Mouse (Mus musculus): Measurements from ENCODE around the gene Arl9.
"Not testable (repeated sequence)": the region's sequence is repeated elsewhere in the genome, so short reads cannot be mapped to it uniquely, and the experiment has no call there.

Arl9 gene

GRCm38 (mm10) chr5:77004051-77004821 lies at the start of gene Arl9:
TSS of gene Arl9 (plus strand) at chr5:77004055.
- DNase-seq (ENCODE audit: low spot score in 2 of 2) = no peak

GRCm38 (mm10) chr5:76954271-76954900 lies 49.5 kb upstream of the Arl9 start:
- DNase-seq (ENCODE audit: low spot score in 2 of 2) = no peak

- no peak for DNase-seq (ENCODE audit: low spot score in 2 of 2)
Observed at GRCm38 (mm10) chr5:76955474-76955873, 48.4 kb upstream of the Arl9 start.

- DNase-seq (ENCODE audit: low spot score in 2 of 2) = no peak
Observed at GRCm38 (mm10) chr5:76957954-76958353, 45.9 kb upstream of the Arl9 start.

GRCm38 (mm10) chr5:76959587-76959986 lies 44.3 kb upstream of the Arl9 start:
- DNase-seq (ENCODE audit: low spot score in 2 of 2) = no peak

- DNase-seq (ENCODE audit: low spot score in 2 of 2) = no peak
Observed at GRCm38 (mm10) chr5:76962545-76962944, 41.3 kb upstream of the Arl9 start.

- DNase-seq (ENCODE audit: low spot score in 2 of 2) = no peak
Observed at GRCm38 (mm10) chr5:76964651-76965050, 39.2 kb upstream of the Arl9 start.

- DNase-seq (ENCODE audit: low spot score in 2 of 2) = no peak
Observed at GRCm38 (mm10) chr5:76969250-76969649, 34.6 kb upstream of the Arl9 start.

- DNase-seq (ENCODE audit: low spot score in 2 of 2) = not testable (repeated sequence)
Observed at GRCm38 (mm10) chr5:76971115-76971514, 32.7 kb upstream of the Arl9 start.

- DNase-seq (ENCODE audit: low spot score in 2 of 2) = no peak
Observed at GRCm38 (mm10) chr5:76973488-76973887, 30.4 kb upstream of the Arl9 start.

GRCm38 (mm10) chr5:76974207-76974553 lies 29.7 kb upstream of the Arl9 start:
- DNase-seq (ENCODE audit: low spot score in 2 of 2) = no peak

- peak; percentile 77 to 78 for DNase-seq (ENCODE audit: low spot score in 2 of 2)
Observed at GRCm38 (mm10) chr5:76974554-76975285, 29.1 kb upstream of the Arl9 start, which contains the start of gene Srp72. TSS of gene Srp72 (plus strand) at chr5:76974683.

- DNase-seq (ENCODE audit: low spot score in 2 of 2) = no peak
Observed at GRCm38 (mm10) chr5:76975736-76976135, 28.1 kb upstream of the Arl9 start.

- no peak for DNase-seq (ENCODE audit: low spot score in 2 of 2)
Observed at GRCm38 (mm10) chr5:76984015-76984414, 19.8 kb upstream of the Arl9 start.

- no peak for DNase-seq (ENCODE audit: low spot score in 2 of 2)
Observed at GRCm38 (mm10) chr5:76990789-76991188, 13.1 kb upstream of the Arl9 start.

- DNase-seq (ENCODE audit: low spot score in 2 of 2) = no peak
Observed at GRCm38 (mm10) chr5:76993174-76993814, 10.6 kb upstream of the Arl9 start.

GRCm38 (mm10) chr5:76998416-76998815 lies 5.4 kb upstream of the Arl9 start:
- DNase-seq (ENCODE audit: low spot score in 2 of 2) = no peak

- no peak for DNase-seq (ENCODE audit: low spot score in 2 of 2)
Observed at GRCm38 (mm10) chr5:77001192-77001591, 2.7 kb upstream of the Arl9 start.

- no peak for DNase-seq (ENCODE audit: low spot score in 2 of 2)
Observed at GRCm38 (mm10) chr5:77010352-77010751, 6.5 kb downstream of the Arl9 start.

GRCm38 (mm10) chr5:77011082-77011481 lies 7.2 kb downstream of the Arl9 start:
- DNase-seq (ENCODE audit: low spot score in 2 of 2) = no peak

GRCm38 (mm10) chr5:77013171-77013570 lies 9.3 kb downstream of the Arl9 start:
- DNase-seq (ENCODE audit: low spot score in 2 of 2) = no peak

Data from heart, adult 9 months (tissue).